Mouse (Mus musculus) kidney, postnatal 4 days (tissue): ENCODE results near the gene 1700028J19Rik.
A peak's percentile ranks its signal among the peaks of the same experiment; 100 is the strongest.
"Not testable (repeated sequence)": the region's sequence is repeated elsewhere in the genome, so short reads cannot be mapped to it uniquely, and the experiment has no call there.

ENCODE experiments used
- DNase-seq, 2 experiments: peaks; one replicate each; pipeline ENCODE4 v3.0.0; 2021; ENCODE audit warnings: mixed read lengths in 2 of 2

The 1700028J19Rik gene

GRCm38 (mm10) chr7:44249248-44249647, 2.8 kb upstream of the 1700028J19Rik start:
- DNase-seq, result no peak

GRCm38 (mm10) chr7:44247971-44248370, 1.5 kb upstream of the 1700028J19Rik start:
- DNase-seq, result no peak

GRCm38 (mm10) chr7:44246984-44247470, 532 bp upstream of the 1700028J19Rik start:
- peak; percentile 65 to 81 for DNase-seq

- no peak for DNase-seq
Measured at GRCm38 (mm10) chr7:44244080-44244479, 2.4 kb downstream of the 1700028J19Rik start.

- no peak for DNase-seq
Measured at GRCm38 (mm10) chr7:44241163-44241562, 5.3 kb downstream of the 1700028J19Rik start.

- DNase-seq, result no peak
Measured at GRCm38 (mm10) chr7:44240712-44241111, 5.8 kb downstream of the 1700028J19Rik start.

GRCm38 (mm10) chr7:44239913-44240312, 6.6 kb downstream of the 1700028J19Rik start:
- no peak for DNase-seq

GRCm38 (mm10) chr7:44235909-44236308, 10.6 kb downstream of the 1700028J19Rik start, which contains the start of gene Gm36864:
Gm36864 (plus strand) TSS chr7:44236177.
- no peak for DNase-seq

GRCm38 (mm10) chr7:44225076-44225475, 21.4 kb downstream of the 1700028J19Rik start, which contains the start of gene Klk1:
Klk1 (plus strand) TSS chr7:44225360.
- DNase-seq, result no peak

- DNase-seq, result not testable (repeated sequence)
Measured at GRCm38 (mm10) chr7:44222335-44222734, 24.2 kb downstream of the 1700028J19Rik start.

- not testable (repeated sequence) for DNase-seq
Measured at GRCm38 (mm10) chr7:44221601-44222000, 24.9 kb downstream of the 1700028J19Rik start.

GRCm38 (mm10) chr7:44215645-44216044, 30.9 kb downstream of the 1700028J19Rik start, which contains the start of gene Klk1b5:
Klk1b5 (plus strand) TSS chr7:44215945.
- no peak for DNase-seq

GRCm38 (mm10) chr7:44208307-44208706, 38.2 kb downstream of the 1700028J19Rik start:
- no peak for DNase-seq

GRCm38 (mm10) chr7:44207135-44207534, 39.4 kb downstream of the 1700028J19Rik start, which contains the start of gene Klk1b4:
Klk1b4 (plus strand) TSS chr7:44207435.
- DNase-seq, result not testable (repeated sequence)

GRCm38 (mm10) chr7:44197891-44198290, 48.6 kb downstream of the 1700028J19Rik start, which contains the start of gene Klk1b3:
Klk1b3 (plus strand) TSS chr7:44198191.
- no peak for DNase-seq

GRCm38 (mm10) chr7:44193466-44193865, 53.0 kb downstream of the 1700028J19Rik start:
- DNase-seq, result not testable (repeated sequence)

- not testable (repeated sequence) for DNase-seq
Measured at GRCm38 (mm10) chr7:44187936-44188335, 58.6 kb downstream of the 1700028J19Rik start, which contains the start of gene Klk1b24. Klk1b24 (plus strand) TSS chr7:44188236.

GRCm38 (mm10) chr7:44186516-44186915, 60.0 kb downstream of the 1700028J19Rik start:
- peak in 1 of 2 experiments; percentile 10 for DNase-seq
